Mouse (Mus musculus): Measurements from ENCODE around the gene March6.

DNA sequence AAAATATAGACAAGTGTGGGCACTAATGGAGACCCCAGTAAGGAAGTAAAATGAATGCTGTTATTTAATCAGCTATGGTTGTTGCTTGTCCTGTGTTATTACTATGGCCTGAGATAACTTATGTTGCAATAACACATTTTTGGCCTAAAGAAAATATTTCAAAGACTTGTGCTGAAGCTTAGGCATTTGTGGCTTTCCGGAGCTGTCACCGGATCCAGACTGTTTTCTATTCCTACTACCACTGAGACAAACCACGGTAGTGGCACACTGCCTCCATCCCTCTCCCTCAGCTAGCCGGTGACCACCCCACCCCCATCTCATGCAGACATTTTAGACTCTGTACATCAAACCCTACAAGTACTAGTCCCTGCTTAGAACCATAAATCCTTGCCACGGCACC, 62.0 kb downstream of the March6 start:
- TF ChIP-seq CTCF (IDR thresholded peaks at IDR 0.05; ENCODE audit: low read depth, low read length) (no peak), POLR2A (IDR thresholded peaks at IDR 0.05; ENCODE audit: borderline replicate concordance, low read depth, low read length) (no peak)
